Mouse (Mus musculus): ENCODE data around the gene Fscn3.

The Fscn3 gene

DNA sequence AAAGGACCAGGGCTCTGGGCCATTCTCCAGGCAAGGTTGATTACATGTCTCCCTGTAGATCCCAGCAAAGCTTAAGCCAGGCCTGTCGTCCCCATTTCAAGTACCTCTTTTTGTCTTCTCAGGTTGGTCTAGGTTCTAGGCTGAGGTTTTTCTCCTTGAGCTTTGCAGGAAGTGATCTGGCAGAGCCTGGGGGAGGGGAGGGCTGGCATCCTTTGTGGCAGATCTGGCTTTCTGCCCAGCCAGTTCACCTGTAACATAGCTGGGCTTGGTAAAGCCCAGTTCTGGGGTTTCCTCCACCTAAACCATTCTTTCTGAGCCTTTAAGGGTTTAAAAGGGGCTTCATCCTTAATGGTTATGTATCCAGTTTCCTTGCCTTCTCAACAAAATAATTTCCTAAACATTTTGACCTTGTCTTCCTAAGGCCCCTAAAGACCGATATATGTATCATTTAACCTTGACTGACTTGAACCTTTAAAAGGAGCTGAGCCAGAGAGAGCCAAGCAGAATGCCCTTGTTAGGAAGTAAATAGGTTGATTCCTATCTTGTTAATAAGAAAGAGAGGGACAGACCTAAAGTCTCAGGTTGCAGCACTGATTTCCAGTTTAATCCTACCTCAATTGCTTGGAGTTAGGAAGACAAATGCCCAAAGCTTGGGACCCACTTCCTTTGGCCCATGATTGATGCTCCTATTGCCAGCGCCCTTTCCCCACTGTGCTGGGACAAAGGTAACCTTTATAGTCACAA, at the start of gene Fscn3:
TSS of gene Fscn3 (plus strand) at position 694 of the 744 bp plus-strand sequence.
- DNase-seq (ENCODE audit: low spot score in 2 of 2) = no peak

DNA sequence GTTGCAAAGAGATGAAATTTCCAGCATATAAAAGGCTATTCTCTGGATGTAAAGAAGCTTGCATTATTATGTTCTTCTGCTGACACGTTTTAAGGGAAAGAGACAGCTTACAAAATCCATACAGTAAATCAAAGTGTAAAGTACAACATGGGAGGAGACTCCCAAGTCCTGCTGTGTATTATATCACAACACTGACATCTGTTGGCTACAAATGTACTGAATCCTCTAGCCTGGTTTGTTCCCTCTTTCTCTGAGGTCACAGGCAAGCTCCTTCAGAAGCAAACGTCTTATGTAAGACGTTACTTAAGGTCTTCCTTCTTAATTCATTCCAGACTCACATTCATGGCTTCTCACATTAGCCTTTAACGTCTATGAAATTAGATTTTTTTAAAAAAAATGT, 45.6 kb upstream of the Fscn3 start:
- no peak for DNase-seq (ENCODE audit: low spot score in 2 of 2)

DNA sequence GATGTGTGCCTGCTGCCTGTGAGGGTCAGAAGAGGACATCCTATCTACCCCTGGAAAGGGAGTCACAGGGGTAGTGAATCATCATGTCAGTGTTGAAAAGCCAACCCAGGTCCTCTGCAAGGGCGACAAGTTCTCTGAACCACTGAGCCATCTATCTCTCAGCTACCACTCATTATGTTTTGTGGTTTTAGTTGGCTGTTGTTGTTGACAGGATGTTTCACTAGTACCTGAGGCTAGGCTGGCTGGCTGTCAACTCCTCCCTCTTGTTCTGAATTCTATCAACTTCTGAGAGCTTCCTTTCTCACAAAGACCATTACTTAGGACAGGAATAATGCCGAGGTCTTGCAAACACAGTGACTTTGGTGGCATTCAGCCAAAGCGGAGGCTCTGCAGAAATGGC, 42.4 kb upstream of the Fscn3 start:
- DNase-seq (ENCODE audit: low spot score in 2 of 2) = no peak

DNA sequence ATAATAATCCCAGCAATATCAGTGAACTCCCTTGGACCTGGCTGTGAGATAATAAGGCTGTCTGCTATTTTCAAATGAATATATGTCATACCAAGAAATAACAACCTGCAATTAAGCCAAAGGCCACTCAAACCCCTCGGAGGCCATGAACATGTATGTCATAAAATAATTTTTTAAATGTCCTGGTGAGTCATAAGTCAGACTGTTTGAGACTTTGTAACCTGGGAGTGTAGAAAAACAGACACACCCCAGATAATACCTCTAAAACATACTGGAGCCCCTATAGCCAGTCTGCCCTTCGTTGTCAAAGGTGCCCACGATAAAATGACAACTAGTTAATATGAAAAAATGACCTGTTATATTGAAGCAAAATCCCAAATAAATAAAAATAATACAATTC, 38.6 kb upstream of the Fscn3 start:
- no peak for DNase-seq (ENCODE audit: low spot score in 2 of 2)

DNA sequence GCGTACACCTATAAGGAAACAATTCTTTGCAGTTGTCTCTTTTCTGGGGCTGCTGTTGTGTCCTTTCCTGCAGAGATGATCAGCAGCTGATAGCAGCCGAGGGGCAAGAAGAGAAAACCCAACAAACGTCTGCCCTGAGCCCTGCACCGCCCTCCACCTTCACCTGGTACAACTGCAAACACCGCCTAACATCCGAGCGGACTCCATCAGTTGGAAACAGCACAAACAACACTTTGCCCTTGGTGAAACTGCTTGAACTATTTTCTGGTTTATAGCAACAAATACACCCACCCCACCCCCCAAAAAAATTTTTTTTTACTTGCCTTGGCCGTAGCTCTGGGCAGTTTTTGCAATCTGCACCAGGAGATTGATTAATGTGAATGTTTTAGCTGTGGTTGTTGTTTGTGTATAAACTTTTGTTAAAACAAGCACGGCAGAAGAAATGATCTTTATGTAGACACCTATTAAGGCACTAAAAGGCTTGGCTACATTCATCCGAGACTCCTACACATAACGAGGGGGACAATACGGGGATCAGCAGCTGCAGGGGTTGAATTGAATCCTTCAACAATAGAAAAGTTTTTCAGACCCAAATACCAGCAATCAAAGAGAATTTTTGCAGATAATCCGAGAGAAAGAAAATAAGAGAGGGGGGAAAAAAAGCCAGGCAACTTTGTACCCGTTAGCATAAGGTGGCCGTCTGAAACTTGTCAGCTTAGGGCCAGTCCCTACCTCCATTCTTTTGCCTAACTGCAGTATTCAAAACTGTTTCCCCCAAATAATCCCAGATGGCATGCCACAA, 31.3 kb upstream of the Fscn3 start:
- no peak for DNase-seq (ENCODE audit: low spot score in 2 of 2)

DNA sequence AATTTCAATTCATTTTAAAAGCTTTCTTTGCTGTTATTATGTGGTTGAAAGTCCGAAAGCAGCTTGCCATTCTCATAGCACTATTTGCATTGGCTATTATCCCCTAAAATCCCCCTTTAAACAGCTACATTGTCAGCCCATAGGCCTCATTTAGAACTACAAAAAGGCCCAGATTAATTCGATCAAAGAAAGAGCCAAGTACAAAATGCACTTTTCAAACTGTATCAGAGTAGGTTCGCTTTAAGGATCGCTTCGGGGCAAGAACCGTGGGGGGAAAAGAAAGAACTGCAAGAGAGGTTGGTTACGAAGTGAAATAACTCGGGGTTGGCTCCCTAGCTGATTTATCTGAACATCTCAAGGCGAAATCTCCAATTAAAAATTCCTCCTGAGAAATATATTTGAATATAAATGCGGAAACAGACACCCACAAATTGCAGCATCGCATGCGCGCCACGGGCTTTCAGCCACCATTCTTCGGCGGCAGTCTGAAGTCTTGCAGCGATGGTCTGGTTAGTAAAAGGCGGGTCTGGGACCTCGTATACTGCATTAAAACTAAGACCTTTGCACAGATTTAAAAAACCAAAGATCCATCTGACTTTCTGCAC, 30.6 kb upstream of the Fscn3 start:
- peak in 1 of 2 experiments; percentile 25 for DNase-seq (ENCODE audit: low spot score in 2 of 2)

DNA sequence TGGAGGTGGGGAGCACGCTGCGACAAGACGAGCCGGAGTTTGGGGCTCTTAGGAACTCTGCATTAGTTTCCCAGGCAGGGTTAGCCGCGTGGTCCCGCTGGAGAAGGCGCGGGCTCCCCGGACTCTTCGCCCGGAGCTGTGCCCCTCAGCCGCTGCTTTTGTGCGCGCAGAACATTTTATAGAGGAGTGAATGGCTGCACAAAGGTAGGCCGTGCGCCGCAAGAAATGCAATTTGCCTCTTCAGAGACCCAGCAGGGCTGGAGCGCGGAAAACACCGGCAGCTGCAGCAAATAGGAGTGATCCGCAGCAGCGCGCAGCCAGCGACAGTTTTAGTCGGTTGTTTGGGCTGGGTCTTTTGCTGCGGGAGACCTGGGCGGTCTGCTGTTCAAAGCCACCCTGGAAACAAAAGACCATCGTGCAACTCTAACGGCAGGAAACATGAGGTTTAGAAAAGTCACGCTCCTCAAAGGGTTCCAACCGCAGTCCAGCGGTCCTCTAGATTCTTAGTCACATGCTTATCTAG, 29.8 kb upstream of the Fscn3 start, which contains the start of gene Zfp800:
TSS of gene Zfp800 (minus strand) at position 325 of the 523 bp plus-strand sequence.
- peak in 1 of 2 experiments; percentile 35 for DNase-seq (ENCODE audit: low spot score in 2 of 2)

DNA sequence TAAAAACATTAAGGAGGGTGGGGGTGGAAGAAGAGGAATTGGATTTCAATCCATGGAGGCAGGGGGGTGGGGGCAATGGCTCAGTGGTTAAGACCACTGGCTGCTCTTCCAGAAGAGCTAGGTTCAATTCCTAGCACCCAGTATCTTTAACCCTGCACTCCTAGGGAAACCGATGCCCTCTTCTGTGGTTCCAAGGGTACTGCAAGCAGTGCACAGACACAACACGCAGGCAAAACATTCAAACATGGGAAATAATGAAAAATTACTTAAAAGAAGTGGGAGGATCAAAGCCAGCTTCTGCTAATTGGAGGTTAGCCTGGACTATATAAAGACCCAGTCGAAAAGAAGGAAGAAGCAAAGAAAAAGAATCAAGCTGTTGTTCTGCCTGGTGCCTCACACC, 28.9 kb upstream of the Fscn3 start:
- no peak for DNase-seq (ENCODE audit: low spot score in 2 of 2)

DNA sequence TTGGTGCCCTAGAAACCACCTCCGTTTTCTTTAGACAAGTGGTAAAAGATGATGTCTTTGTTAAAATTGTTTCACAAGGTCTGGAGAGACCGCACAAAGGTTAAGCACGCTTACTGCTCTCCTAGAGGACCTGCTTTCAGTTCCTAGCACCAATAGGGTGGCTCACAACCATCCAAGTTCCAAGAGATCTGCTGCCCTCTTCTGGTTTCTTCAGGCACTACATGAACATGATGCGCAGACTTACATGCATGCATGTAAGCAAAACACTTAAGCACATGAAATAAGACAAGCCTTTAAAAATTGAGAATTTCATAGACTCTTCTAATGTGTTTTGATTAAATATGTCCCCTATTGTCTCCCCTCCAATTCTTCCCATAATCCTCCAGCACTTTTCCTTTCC, 27.8 kb upstream of the Fscn3 start:
- no peak for DNase-seq (ENCODE audit: low spot score in 2 of 2)

DNA sequence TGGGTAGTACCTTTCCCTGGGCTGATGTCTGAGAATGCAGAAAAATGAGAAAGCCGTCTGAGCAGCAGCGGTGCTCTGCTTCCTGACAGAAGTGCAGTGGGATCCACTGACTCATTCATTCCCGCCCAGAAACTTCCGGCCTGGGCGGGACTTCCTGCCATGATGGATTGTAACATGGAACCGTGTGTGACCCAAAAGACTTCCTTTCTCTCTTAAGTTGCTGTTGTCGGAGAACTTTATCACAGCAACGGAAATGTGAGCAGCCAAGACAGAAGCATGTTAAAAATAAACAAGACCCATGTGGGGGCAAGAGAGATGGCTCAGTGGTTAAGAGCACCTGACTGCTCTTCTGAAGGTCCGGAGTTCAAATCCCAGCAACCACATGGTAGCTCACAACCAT, 17.5 kb upstream of the Fscn3 start:
- DNase-seq (ENCODE audit: low spot score in 2 of 2) = no peak

DNA sequence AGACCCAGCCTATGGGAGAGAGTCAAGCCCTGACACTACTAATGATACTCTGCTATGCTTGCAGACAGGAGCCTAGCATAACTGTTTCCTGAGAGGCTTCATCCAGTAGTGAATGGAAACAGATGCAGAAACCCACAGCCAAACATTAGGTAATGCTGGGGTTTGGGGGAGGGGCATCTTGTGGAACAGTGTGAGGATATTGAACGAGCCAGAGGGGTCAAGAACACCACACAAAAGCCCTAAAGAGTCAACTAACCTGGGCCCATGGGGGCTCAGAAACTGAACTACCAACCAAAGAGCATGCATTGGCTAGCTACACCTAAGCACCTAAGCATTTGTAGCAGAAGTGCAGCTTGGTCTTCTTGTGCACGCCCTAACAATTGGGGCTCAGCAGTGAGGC, 16.4 kb upstream of the Fscn3 start:
- DNase-seq (ENCODE audit: low spot score in 2 of 2) = no peak

DNA sequence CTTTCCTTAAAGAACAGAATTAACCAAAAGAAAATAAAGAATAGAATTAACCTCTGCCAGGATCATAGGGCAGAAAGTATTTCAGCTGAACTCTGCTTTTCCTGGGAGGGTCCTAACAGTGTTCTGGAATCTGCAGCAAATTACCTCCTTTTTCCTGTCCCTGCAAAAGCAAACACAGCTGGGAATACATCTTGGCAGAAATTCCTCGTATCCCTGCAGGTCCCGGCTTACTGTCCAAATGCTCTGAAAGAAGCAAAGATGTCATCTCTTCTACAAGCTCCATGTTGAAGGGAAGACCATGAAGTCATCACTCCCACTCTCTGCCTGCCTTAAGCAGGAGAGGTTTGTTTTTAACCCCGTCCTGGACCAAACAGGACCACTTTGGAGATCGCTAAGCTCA, 10.6 kb upstream of the Fscn3 start:
- no peak for DNase-seq (ENCODE audit: low spot score in 2 of 2)

DNA sequence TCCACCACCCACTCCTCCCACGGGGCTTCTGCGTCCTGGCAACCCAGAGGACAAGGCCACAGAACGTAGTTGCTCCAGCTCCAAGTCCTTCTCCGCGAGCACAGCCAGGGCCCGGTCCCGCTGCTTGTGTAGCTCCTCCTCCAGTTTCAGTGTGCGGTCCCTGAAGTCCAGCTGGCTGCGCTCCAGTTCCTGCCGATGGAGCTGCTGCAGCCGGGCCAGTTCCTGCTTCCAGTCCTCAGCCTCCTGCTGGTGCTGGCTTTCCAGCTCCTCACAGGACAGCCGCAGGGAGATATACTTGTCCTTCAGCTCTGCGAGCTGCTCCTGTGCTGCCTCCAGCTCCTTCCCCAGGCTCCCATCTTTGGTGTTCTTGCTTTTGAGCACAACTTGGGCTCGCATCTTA, 9.1 kb upstream of the Fscn3 start:
- peak in 1 of 2 experiments; percentile 71 for DNase-seq (ENCODE audit: low spot score in 2 of 2)

DNA sequence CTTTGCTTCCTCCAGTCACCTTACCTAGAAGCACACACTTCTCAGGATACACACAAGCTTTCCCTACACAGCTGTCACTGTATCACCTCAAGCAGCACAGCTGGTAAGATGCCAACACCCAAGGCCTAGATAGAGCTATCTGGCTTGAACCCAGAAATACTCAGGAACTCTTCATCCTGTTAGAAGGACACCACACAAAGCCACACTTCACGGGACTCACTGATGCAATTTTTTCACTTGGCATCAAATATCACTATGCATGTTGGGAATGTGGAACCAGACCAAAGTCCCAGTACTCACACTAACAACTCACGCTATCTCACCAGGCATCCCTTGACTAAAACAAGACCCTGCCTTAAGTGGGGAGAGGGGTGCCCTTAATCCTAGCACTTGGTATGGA, 7.9 kb upstream of the Fscn3 start:
- DNase-seq (ENCODE audit: low spot score in 2 of 2) = no peak

DNA sequence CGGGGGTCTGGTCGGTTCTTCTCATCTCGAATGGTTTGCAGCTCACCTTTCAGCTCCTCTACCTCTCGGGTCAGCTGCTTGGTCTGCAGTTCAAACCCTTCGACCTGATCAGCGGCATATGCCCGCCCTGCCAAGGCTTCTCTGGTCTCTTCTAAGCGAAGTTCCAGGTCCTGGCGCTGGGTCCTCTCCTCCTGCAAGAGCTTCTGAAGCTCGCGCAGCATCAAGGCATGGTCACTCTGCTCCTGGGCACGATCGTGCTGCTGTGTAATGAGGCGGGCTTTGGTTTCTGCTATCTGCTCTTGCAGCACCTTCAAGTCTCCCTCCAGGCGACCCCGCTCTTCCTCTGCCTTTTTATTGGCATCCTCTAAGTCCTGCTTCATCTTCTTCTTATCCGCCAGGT, 7.2 kb upstream of the Fscn3 start:
- DNase-seq (ENCODE audit: low spot score in 2 of 2) = no peak

DNA sequence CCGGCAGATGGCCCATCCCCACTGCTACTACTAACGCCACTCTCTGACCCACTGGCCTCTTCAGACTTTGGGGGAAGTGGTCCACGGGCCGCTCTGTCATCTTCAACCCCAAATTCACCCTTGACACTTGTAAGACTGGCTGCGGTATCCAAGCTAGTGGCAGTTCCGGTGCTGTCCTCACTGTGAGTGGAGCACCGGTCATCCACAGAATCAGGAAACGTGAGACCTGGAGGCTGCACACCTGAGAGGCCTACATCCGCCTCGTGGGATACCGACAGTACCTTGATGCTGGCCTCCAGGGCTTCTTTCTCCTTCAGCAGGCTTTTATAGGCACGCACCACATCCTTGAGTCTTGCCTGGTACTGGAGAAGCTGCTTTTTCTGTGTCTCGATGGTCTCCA, 6.7 kb upstream of the Fscn3 start:
- no peak for DNase-seq (ENCODE audit: low spot score in 2 of 2)

DNA sequence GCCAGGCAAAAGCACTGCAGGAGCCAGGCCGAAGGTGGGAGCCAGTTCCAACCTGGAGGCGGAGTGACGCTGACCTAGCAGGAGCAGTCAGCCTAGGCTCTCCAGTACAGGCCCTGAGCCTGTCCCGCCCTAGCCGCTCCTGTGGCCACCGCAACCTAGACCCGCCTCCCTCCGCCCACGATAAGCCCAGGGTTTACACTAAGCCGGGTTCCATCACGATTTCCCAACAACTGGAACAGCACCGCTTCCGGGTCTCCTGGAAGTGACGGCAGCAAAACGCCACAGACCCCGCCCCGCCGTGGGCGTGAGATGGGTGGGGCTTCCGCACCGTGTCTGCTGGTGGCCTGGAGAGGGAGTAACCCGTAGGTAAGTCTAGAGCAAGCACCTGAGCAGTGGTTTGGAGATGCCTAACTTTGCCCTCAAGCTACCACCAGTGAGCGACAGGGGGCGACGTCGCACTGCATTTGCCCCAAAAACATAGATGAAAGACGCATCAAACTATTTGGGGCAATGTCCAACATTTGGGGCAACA, 6.1 kb upstream of the Fscn3 start:
- DNase-seq (ENCODE audit: low spot score in 2 of 2) = peak; percentile 80 to 88

DNA sequence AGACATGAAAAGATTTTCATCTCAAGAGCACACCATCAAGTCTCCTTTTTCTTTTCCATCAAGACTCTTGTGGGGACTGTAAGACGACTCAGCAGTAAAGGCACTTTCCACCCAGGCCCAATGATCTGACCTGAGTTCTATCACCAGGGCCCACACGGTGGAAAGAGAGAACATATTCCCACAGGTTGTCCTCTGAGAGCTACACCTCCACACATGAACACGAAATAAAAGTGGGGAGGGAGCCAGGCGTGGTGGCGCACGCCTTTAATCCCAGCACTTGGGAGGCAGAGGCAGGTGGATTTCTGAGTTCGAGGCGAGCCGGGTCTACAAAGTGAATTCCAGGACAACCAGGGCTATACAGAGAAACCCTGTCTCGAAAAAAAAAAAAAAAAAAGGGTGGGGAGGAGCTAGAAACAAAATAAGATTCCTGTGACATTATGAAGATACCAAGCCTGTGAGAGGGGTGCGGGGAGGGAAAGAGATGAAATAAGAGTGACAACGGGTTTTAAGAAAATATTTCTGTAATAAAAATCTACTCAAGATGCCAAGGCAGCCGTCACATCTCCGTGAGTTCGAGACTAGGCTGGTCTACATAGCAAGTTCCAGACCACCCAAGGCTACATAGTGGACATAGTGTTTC, 4.8 kb upstream of the Fscn3 start:
- DNase-seq (ENCODE audit: low spot score in 2 of 2) = no peak

DNA sequence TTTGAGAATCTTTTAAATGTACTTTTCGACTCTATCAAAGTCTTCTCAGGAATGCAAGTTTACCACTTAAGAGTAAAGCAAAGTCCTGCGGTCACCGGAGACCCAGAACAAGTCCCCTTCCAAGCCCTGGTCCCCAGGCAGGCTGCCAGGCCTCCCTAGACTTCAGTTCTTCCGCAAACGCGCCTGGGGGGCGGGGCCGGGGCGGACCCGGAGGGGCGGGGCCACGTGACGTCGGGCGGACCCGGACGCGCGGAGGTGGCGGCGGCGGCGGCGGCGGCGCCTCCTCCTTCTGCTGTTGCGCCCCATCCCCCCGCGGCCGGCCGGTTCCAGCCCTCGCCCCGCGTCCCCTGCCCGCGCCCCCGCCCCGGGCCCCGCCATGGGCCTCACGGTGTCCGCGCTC, 4.3 kb upstream of the Fscn3 start, which contains the start of gene Arf5:
TSS of gene Arf5 (plus strand) at position 248 of the 400 bp plus-strand sequence.
- peak; percentile 88 to 95 for DNase-seq (ENCODE audit: low spot score in 2 of 2)

DNA sequence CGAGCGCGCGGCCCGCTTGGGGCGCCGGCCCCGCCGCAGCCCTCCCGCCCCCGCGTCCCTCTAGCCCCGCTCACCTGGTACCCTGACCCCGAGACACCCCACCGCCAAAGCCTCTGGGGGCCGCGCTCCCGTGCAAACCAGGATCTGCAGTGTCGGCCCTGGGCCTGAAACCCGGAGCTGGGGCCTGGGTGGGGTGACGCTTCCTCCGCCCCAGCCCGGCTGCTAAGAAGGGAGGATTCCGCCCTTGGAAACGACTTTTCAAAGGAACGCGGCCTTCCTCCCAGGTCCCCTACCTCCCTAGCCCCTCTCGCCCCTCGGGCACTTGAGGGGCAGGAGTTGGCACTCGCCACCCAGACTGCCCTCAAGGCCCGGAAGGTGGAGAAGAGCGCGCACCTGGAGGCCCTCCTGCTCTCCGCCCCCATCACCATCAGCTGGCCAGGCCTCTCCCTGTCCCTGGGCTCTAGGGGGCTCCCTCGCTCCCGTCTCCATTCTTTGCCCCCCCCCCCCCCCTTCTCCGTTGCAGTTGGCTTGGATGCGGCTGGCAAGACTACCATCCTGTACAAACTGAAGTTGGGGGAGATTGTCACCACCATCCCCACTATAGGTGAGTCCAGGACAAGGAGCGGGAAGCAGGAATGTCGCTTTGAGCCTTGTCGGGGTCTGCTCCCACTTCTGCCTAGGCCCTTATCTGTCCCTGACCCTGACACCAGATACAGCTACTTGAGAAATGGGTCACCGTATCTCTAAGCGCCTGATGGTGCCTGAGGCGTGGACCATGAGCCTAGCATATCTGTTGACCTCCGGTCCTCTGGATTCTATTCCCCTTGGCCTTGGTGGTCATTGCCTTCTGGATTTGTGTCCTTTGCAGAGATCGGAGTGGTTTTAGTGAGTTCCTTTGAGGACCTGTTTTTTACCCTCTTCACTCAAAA, 3.6 kb upstream of the Fscn3 start:
- DNase-seq (ENCODE audit: low spot score in 2 of 2) = no peak

DNA sequence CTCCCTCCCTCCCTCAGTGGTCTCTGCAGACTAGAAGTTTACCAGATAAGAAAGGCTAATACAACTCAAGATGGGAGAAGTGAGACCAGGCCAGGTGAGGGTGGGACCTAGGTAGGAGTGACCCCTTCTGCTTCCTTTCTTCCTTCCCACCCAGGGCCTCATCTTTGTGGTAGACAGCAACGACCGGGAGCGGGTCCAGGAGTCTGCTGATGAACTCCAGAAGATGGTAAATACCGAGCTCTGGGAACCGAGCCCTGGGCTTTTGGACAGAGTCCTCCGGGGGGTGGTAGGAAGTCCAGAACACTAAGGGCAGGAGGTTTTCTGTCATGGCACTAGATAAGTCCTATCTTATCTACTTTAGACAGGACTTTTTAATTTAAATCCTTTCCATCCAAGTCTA, 2.6 kb upstream of the Fscn3 start:
- DNase-seq (ENCODE audit: low spot score in 2 of 2) = no peak

Measured in cerebellum, postnatal 4 days (tissue).